Mouse (Mus musculus): ENCODE results near the gene Gucy2g. TPM values are rescaled to one million over a fixed set of nuclear protein-coding genes. Genes with fewer than 3 reads are reported as not detected.
"Not testable (repeated sequence)": the region's sequence is repeated elsewhere in the genome, so short reads cannot be mapped to it uniquely, and the experiment has no call there.

The Gucy2g gene
- polyA plus RNA-seq, 1 experiment from 2014 or later, result not detected

DNA sequence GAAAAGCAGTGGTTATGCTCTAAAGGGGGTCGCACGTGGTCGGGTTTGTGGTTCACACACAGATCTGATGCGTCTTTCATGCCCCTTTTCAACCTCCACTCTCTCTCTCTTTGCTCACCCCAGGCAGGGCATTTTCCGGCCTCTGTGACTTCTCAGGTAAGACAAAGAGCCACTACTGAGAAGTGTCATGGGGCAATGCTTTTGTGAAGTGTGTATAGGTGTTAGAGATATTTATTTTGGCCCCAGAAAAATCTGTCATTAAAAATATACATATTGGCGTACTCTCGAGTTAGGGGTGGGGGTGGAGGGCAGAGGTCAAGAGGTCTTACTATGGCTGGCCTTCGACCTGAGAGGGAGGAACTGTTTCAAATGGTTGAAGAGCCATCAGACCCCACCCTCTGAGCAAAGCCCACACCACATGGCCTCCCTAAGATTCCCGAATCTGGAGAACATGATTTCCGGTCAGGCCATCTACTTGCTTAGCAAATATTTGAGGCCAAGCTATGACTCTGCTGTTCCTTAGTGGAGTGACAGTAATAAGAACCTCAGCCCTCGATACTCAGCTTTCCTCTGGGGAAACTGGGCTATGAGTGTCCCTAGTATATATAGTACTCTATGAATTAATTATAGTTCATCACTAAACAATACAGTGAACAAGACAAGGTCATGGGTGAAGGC lies 47.2 kb downstream of the Gucy2g start:
- Histone ChIP-seq H3K27me3 (no peaks in the 10 kb centered on the region), H3K36me3 (no peaks in the 10 kb centered on the region), H3K4me1 (replicated peaks) (no peaks in the 10 kb centered on the region), H3K4me2 (no peak overlapping the region), H3K4me3 (no peak overlapping the region), H3K27ac (replicated peaks) (no peak overlapping the region), H3K9ac (no peak overlapping the region), H3K9me3 (no peaks in the 10 kb centered on the region)
- WGBS, result 79% methylated on average over 11 of the region's 11 CpGs
- no peak for ATAC-seq (ENCODE audit: low read depth)

DNA sequence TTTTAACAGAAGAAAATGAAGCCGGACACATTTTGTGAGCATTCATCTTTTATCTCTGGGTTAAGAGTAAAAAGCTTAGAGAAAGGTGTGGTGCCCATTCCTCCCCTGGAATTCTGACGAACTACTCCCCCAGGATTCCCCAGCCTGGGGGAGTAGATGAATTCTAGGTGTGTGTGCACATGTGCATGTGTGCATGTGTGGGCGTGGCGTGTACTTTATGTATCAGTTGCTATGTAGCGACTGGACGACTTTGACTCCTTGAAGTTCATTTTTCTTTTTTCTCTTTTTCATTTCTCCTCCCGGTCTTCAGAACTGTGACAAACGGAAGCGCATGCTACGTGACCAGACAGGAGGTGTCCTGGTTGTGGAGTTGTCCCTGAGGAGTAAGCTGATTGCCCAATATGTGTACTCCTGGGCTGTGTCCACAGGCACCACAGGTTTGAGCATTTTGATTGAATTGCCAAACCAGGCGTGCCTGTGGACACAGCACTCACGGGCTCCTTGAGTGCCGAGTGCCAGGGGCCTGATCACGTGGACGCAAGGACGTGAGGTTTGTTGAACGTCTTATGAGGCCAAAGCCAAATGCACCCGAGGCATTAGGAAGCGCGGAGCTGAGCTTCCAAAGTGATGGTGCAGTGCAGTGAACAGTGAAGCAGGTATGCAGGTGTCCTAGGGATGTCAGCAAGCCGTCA lies 48.6 kb downstream of the Gucy2g start:
- H3K36me3 ChIP-seq, result no peaks in the 10 kb centered on the region
- no peak overlapping the region for H3K27ac ChIP-seq (replicated peaks)
- no peak for ATAC-seq (ENCODE audit: low read depth)
- no peak overlapping the region for H3K4me3 ChIP-seq
- no peaks in the 10 kb centered on the region for H3K9me3 ChIP-seq
- H3K27me3 ChIP-seq, result no peaks in the 10 kb centered on the region
- no peak overlapping the region for H3K9ac ChIP-seq
- WGBS, result 94% methylated on average over 21 of the region's 21 CpGs
- no peak overlapping the region for H3K4me2 ChIP-seq
- no peaks in the 10 kb centered on the region for H3K4me1 ChIP-seq (replicated peaks)

DNA sequence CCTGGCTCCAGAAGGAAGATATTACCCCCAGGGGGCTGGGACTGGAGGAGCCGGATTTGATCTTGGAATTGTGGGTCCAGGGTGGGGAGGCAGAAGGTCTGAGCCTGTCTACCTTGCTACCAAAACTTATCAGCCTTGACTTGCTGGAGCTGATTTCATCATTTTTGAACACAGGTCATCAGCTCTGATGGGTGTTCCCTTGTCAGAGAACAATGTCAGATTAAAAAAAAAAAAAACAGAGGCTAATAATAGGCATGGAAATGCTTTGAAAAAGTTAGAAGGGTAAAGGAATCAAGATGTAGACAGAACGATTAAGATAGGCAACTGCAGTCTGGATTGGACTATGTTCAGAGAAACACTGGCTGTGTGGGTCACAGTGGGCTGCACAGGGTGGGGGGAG lies 49.4 kb downstream of the Gucy2g start:
- H3K27me3 ChIP-seq, result no peaks in the 10 kb centered on the region
- no peak for ATAC-seq (ENCODE audit: low read depth)
- H3K9me3 ChIP-seq, result no peaks in the 10 kb centered on the region
- H3K4me2 ChIP-seq, result no peak overlapping the region
- no peaks in the 10 kb centered on the region for H3K4me1 ChIP-seq (replicated peaks)
- no peak overlapping the region for H3K4me3 ChIP-seq
- H3K27ac ChIP-seq (replicated peaks), result no peak overlapping the region
- 82% methylated on average over 2 of the region's 2 CpGs for WGBS
- H3K36me3 ChIP-seq, result no peaks in the 10 kb centered on the region
- no peak overlapping the region for H3K9ac ChIP-seq

DNA sequence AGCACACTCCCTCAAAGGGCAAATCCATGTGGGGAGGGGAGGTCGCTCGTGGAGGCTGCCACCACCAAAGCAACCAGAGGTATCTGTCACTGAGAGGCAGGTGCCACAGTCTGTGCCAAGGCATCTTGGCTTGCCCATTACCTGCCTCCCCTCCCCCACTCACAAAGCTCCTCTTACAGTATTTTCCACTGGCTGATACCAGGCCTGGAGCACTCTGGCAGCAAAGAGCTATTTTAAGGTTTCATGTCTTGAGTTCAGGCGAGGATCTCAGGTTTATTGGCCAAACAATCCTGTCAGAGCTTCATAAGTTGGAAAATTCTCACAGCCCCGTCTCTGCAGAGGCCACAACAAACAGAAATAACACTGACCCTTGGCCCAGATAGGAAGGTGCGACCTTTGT lies 51.0 kb downstream of the Gucy2g start:
- H3K27ac ChIP-seq (replicated peaks), result no peak overlapping the region
- H3K36me3 ChIP-seq, result no peaks in the 10 kb centered on the region
- no peaks in the 10 kb centered on the region for H3K27me3 ChIP-seq
- H3K4me2 ChIP-seq, result no peak overlapping the region
- H3K4me3 ChIP-seq, result no peak overlapping the region
- H3K9ac ChIP-seq, result no peak overlapping the region
- no peak for ATAC-seq (ENCODE audit: low read depth)
- H3K4me1 ChIP-seq (replicated peaks), result peaks cover 6% of the 10 kb centered on the region
- H3K9me3 ChIP-seq, result no peaks in the 10 kb centered on the region
- WGBS, result 88% methylated on average over 5 of the region's 5 CpGs

DNA sequence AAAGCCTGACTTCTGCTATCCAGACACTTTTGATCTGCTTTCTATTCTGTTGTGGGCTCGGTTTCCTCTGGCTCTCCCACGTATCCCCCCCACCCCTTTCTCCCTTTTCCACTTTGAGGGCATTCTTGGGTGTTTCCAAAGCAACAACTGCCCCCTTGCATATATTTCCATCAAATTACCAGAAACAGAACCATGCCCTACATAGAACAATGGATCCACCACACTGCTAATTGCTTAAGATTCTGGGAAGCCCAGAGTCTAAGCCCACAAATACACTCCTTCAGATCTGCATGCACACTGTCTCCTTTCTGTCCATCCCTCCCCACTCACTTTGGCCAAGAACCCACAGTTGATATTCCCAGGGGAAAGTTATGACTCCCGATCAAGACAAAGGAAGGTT lies 55.4 kb downstream of the Gucy2g start:
- H3K9ac ChIP-seq, result no peak overlapping the region
- peak overlapping the region; percentile 55; the same call in 1 of the 2 replicates for H3K27ac ChIP-seq (replicated peaks)
- 33% methylated on average over 3 of the region's 3 CpGs for WGBS
- no peak overlapping the region for H3K4me2 ChIP-seq
- no peaks in the 10 kb centered on the region for H3K27me3 ChIP-seq
- H3K4me1 ChIP-seq (replicated peaks), result peaks cover 9% of the 10 kb centered on the region
- no peaks in the 10 kb centered on the region for H3K9me3 ChIP-seq
- ATAC-seq (ENCODE audit: low read depth), result peak; percentile 87
- no peaks in the 10 kb centered on the region for H3K36me3 ChIP-seq
- H3K4me3 ChIP-seq, result no peak overlapping the region

DNA sequence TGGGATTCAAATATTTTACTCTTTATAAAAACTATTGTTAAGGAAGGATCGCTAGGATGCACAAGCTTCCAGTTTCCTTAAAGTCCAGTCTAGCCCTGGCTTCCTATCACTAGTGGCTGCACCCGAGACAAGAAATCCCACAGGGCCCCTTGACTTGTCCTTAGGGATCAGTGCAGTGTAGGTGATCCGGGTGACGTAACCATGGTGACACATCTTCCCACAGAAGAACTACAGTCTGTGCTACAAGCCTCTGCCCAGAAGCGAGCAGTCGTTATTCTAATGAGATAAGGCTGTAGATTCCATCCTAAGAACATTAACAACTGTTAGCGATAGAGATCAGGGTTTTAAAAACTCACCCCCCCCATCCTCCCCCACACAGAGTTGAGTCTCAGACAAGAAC lies 56.0 kb downstream of the Gucy2g start:
- Histone ChIP-seq H3K9ac (no peak overlapping the region), H3K9me3 (no peaks in the 10 kb centered on the region), H3K27ac (replicated peaks) (peak overlapping the region; percentile 28; the same call in 1 of the 2 replicates), H3K4me1 (replicated peaks) (peaks cover 9% of the 10 kb centered on the region), H3K36me3 (no peaks in the 10 kb centered on the region), H3K4me3 (no peak overlapping the region), H3K4me2 (no peak overlapping the region), H3K27me3 (no peaks in the 10 kb centered on the region)
- peak; percentile 75; the same call in 1 of the 2 replicates for ATAC-seq (ENCODE audit: low read depth)
- WGBS, result 44% methylated on average over 7 of the region's 7 CpGs

DNA sequence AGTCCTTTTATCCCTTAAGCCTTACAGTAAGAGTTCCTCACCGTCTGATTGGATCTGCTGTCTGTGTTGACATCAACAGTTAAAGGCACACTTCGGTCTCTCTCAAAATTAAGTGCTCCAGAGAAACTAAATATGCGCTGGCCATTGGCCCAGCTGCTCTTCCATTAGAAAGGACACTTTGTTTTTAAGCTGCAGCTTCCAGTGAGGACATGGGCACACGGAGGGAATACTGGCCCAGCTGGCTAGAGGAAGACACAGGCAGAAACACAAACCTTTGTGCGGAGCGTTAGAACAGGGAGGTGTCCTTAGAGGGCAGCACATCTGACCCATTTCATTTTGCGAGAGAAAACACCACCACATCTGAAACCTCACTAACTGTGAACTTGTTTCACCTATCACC lies 56.6 kb downstream of the Gucy2g start:
- H3K27ac ChIP-seq (replicated peaks), result no peak overlapping the region
- WGBS, result 61% methylated on average over 7 of the region's 7 CpGs

DNA sequence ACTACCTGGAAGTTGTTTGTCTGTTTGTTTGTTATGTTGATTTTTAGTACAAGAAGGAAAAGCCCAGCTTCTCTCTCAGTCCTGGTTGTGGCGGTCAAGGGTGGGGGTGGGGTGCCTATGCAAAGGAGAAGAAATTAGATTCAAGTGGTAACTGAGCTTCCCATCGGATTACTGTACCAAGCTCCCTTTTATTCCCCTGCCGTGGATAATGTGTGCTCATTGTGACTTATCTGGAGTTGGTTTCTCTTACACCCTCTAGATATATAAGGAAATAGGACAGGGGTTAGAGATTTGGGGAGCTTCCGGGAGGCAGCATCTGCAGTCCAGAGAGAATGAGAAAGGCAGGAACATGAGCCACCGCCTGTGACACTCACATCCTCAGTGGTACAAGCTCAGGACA lies 60.6 kb downstream of the Gucy2g start, which contains the start of gene Tectb:
Tectb (plus strand) TSS at position 301 of the 400 bp plus-strand sequence.
- Histone ChIP-seq H3K4me2 (no peak within 1 kb of the TSS), H3K27ac (replicated peaks) (no peak within 1 kb of the TSS), H3K4me1 (replicated peaks) (peaks cover 6% of the 10 kb centered on the region), H3K36me3 (no peaks in the 10 kb centered on the region), H3K9me3 (no peaks in the 10 kb centered on the region), H3K9ac (no peak within 1 kb of the TSS), H3K27me3 (no peaks in the 10 kb centered on the region), H3K4me3 (no peak within 1 kb of the TSS)
- ATAC-seq (ENCODE audit: low read depth), result no peak
- WGBS, result 79% methylated on average over 5 of the region's 5 CpGs

More for the DNA sequence above, 56.6 kb downstream of the Gucy2g start:
- Histone ChIP-seq H3K9me3 (no peaks in the 10 kb centered on the region), H3K9ac (no peak overlapping the region), H3K36me3 (no peaks in the 10 kb centered on the region), H3K4me2 (no peak overlapping the region), H3K4me3 (no peak overlapping the region), H3K27me3 (no peaks in the 10 kb centered on the region), H3K4me1 (replicated peaks) (peaks cover 9% of the 10 kb centered on the region)
- ATAC-seq (ENCODE audit: low read depth), result no peak

DNA sequence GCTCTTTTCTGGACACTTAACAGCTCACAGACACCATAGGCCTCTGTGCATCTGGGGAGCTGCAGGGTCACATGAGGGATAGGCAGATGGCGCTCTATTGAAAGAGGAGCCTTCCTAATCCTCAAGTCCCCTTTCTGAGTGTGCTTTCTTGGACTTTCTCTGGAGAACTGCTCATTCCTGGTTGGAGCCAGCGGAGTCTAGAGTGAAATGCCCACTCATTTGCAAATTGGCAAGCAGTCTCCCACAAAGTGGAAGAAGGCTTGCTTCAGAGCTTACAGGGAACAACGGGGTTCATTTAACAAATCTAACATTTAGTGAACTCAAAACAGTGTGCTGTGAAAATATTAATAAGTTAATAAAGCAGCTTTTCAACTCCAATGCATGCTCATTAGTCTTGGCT lies 63.9 kb downstream of the Gucy2g start:
- Histone ChIP-seq H3K27me3 (no peaks in the 10 kb centered on the region), H3K4me3 (no peak overlapping the region), H3K9ac (no peak overlapping the region), H3K36me3 (no peaks in the 10 kb centered on the region), H3K4me2 (no peak overlapping the region), H3K9me3 (no peaks in the 10 kb centered on the region), H3K27ac (replicated peaks) (no peak overlapping the region), H3K4me1 (replicated peaks) (no peaks in the 10 kb centered on the region)
- ATAC-seq (ENCODE audit: low read depth), result no peak
- 93% methylated on average over 3 of the region's 3 CpGs for WGBS

DNA sequence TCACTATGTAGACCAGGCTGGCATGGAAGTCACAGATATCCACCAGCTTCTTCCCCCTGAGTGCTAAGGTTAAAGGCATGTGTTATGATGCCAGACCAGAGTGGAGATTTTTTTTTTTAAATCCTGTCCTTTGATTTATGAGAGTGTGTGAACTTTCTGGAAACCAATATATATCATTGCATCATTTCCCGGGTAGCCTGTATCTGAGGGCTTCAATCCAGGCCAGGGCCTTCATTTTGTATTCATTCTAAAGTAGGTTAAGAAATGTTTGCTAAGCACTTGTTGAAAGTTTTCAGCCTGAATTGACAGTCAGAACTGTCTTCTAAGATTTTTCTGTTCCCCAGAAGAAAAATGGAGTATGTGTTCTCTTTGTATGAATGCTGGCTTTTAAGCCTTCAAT lies 69.5 kb downstream of the Gucy2g start:
- H3K27me3 ChIP-seq, result no peaks in the 10 kb centered on the region
- H3K27ac ChIP-seq (replicated peaks), result no peak overlapping the region
- ATAC-seq (ENCODE audit: low read depth), result no peak
- H3K4me3 ChIP-seq, result no peak overlapping the region
- no peaks in the 10 kb centered on the region for H3K36me3 ChIP-seq
- WGBS, result 78% methylated on average over 1 of the region's 1 CpGs
- peaks cover 9% of the 10 kb centered on the region for H3K9me3 ChIP-seq
- H3K4me1 ChIP-seq (replicated peaks), result no peaks in the 10 kb centered on the region
- H3K9ac ChIP-seq, result no peak overlapping the region
- no peak overlapping the region for H3K4me2 ChIP-seq

DNA sequence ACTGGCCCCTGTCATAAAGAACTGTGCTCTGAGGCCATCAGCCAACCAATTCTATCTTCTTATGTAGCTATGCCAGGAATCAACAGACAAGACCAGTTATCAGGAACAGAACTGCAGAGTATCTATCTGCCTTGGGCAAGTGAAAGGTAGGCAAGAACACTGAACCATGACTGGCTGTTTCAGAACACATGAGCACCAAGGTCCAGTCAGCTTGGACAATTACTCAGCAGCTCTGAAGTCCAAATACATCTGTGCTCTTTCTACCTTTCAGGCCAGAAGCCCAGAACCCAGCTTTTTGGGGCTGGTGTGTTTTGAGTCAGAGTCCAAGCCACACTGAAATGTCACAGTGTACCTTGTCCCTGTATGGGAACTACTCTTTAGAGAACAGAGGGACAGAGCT lies 70.6 kb downstream of the Gucy2g start:
- Histone ChIP-seq H3K27me3 (no peaks in the 10 kb centered on the region), H3K4me1 (replicated peaks) (no peaks in the 10 kb centered on the region), H3K27ac (replicated peaks) (no peak overlapping the region), H3K9ac (no peak overlapping the region), H3K4me3 (no peak overlapping the region), H3K4me2 (no peak overlapping the region), H3K36me3 (no peaks in the 10 kb centered on the region), H3K9me3 (peaks cover 9% of the 10 kb centered on the region)
- no peak for ATAC-seq (ENCODE audit: low read depth)

DNA sequence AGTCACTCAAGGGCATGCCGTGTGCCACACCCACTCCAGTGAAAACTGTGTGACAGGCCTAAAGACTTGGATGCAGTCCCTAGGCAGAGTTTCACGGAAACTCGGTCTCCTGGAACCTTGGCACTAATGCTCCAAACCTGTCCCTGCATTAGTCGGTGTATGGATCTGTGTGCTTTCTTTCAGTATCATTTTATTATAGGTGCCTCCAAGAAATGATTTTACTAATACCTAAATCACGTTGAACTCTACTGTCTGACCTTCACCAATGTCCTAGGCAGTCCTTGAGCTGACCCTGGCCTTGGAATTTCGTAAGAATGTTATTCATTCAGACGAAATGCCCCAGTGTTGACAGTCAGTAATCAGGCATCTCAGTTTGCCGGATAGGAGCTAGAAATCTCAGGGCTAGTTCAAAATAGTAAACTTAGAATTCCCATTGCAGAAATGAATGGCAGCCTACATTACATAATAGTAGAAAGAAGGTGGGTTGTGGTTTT lies 71.8 kb downstream of the Gucy2g start:
- not testable (repeated sequence) for H3K4me3 ChIP-seq; H3K9ac ChIP-seq; H3K9me3 ChIP-seq; H3K27me3 ChIP-seq; ATAC-seq (ENCODE audit: low read depth); H3K4me1 ChIP-seq (replicated peaks); H3K4me2 ChIP-seq; H3K36me3 ChIP-seq; H3K27ac ChIP-seq (replicated peaks)
- 91% methylated on average over 8 of the region's 8 CpGs for WGBS
